Mouse (Mus musculus) urinary bladder, postnatal 4 days (tissue): ENCODE results near the gene Ly6g6f.

Experiments
- DNase-seq, 2 experiments: peaks; one replicate each; pipeline ENCODE4 v3.0.0; 2021 to 2022; ENCODE audit warnings: low spot score in 2 of 2

The Ly6g6f gene

DNA sequence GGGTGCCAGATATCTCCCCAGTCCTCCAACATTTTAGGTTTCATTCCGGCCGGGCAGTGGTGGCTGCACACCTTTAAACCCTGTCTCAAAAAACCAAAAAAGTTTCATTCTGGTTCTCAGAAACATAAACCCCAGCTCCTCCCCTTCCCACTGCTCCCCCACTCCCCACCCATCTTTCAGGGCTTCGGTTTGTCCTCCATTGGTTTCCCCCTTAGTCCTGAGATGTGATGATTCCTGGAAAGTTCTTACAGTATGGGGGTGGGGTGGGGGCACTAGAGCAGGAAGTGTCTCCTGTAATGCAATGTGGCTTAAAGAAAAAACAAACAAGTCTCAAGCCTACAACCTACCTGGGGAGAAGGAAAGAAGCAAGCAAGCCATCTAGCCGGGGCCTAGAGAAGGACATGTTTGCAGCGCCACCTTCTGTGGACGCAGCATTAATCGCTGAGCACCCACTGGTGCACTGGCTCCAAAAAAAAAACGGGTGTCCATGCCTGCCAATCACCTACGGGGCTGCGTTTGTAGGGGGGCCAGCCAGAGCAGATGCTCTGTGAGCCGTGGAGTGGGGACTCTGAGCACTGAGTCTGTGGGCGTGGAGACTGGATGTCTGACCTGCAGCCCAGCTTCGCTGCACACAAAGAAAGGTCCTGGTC lies 20.5 kb upstream of the Ly6g6f start:
- no peak for DNase-seq

- DNase-seq = no peak
Measured at GRCm38 (mm10) chr17:35104754-35105153, 19.3 kb upstream of the Ly6g6f start.

GRCm38 (mm10) chr17:35104079-35104478 lies 18.7 kb upstream of the Ly6g6f start:
- no peak for DNase-seq

- no peak for DNase-seq
Measured at GRCm38 (mm10) chr17:35103221-35103690, 17.8 kb upstream of the Ly6g6f start.

DNA sequence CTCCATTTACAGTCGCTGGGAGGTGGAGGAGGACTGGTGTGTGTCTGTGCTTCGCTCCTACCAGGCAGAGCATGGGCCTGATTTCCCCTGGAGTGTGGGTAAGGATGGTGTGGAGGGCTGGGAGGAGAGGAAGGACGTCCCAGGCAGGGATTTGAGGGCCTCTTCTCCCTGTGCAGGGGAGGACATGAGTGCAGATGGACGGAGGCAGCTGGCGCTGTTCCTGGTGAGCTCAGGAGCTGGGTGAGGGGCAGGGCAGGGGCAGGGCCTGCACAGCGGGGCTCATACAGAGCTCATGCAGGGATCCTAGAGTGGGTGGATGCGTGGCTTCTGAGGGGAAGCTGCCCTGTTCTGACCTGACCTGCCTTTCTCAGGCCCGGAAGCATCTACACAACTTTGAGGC lies 16.9 kb upstream of the Ly6g6f start:
- DNase-seq = no peak

DNA sequence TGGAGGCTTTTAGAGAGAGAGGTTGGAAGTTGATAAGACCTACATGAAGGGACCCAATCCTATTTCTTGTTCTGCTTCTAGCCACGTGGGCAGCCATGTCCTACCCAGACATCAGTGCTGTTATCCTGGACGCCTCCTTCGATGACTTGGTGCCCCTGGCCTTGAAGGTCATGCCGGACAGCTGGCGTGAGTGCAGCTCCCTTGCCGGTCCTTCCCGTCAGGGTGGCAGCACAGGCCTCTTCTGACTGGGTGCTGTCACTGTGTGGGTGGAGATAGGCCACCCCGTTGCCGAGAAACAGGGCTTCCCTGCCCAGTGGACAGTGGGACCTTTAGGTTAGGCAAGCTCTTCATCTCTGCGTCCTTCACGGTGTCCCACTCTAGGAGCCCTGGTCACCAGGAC lies 15.8 kb upstream of the Ly6g6f start:
- DNase-seq = no peak

GRCm38 (mm10) chr17:35100196-35100765 lies 14.9 kb upstream of the Ly6g6f start:
- DNase-seq = no peak

DNA sequence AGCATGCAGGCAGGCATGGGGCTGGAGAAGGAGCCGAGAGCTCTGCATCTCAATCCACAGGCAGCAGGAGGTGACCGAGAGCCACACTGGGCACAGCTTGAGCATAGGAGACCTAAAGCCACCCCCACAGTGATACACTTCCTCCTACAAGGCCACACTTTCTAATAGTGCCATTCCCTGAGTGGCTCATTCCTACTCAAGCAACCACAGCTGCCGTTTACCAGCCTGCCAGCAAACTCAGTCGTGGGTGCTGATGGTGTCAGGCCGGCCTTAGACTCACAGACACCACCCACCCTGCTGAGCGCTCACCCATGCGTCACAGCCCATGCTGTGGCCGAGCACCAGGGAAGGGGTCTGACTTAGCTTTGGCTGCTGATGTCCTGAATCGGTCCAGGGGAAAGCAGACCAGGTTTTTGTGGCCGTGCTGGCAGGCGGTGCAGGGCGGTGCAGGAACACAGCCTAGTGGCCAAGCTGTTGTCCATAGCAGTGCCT lies 11.8 kb upstream of the Ly6g6f start:
- DNase-seq = no peak

GRCm38 (mm10) chr17:35096597-35096996 lies 11.2 kb upstream of the Ly6g6f start:
- DNase-seq = no peak

GRCm38 (mm10) chr17:35094475-35095365 lies 9.3 kb upstream of the Ly6g6f start:
- DNase-seq = no peak

GRCm38 (mm10) chr17:35092403-35093198 lies 7.2 kb upstream of the Ly6g6f start:
- DNase-seq = no peak

DNA sequence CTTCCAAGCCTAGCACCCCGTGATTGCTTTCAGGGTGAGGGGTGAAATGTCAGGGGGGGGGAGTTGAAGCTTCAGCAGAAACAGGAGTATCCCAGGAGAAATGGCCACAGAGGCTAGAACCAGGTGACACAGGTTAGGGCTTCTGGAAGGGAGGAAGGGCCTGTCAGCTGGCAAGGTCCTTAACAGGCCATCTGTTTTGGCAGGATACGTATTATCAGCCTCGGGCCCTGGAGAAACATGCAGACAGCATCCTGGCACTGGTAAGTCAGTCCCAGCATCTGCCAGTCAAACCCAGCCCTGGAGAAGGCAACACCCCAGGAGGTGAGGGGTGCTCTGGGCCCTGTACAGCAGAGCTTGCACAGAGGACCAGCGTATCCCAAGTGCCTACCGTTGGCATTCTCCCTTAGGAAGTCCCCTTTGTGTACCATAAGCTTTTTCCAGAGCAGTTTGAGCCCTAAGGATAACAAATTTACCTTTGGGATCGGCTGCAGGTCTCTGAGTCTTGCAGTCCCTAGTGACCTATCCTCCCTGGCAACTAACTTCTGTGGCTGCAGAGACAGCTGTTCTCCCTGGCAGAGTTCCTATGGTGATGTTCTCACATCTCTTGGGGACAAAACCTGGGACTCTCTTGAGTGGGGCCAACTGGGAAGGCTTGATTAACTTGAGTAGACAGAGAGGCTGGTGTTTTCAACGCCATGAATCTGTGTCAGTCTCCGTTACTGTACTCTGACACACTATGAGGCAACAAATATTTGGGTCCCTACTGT lies 4.9 kb upstream of the Ly6g6f start:
- DNase-seq = no peak

GRCm38 (mm10) chr17:35088825-35089644 lies 3.6 kb upstream of the Ly6g6f start, which contains the start of gene Abhd16a:
Abhd16a (plus strand) TSS chr17:35089263.
- peak; percentile 93 to 94 for DNase-seq

- no peak for DNase-seq
Measured at GRCm38 (mm10) chr17:35088151-35088550, 2.7 kb upstream of the Ly6g6f start.

DNA sequence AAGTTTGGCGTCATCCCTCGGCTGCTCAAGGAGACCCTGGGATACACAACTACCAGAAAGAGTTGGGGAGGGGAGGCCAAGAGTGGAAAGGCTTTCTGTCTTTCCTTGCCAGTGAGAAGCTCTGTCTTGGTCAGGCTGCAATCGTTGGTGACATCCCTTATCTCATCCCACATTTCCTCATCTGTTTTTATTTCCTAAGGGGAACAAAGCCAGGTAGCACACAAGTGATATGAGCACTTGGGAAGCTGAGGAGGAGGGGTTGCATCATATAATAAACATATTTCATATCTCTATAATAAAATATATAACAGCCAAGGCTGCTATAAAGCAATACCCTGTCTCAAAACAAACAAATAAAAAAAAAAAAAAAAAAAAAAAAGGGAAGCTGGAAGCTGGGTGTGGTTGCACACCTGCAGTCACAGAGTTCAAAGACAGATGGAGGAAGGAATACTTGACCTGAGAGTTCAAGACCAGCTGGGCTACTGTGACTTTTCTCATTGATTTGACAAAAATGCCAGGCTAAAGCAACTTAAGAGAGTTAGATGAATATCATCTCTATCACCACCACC lies 1.4 kb downstream of the Ly6g6f start:
- DNase-seq = no peak

DNA sequence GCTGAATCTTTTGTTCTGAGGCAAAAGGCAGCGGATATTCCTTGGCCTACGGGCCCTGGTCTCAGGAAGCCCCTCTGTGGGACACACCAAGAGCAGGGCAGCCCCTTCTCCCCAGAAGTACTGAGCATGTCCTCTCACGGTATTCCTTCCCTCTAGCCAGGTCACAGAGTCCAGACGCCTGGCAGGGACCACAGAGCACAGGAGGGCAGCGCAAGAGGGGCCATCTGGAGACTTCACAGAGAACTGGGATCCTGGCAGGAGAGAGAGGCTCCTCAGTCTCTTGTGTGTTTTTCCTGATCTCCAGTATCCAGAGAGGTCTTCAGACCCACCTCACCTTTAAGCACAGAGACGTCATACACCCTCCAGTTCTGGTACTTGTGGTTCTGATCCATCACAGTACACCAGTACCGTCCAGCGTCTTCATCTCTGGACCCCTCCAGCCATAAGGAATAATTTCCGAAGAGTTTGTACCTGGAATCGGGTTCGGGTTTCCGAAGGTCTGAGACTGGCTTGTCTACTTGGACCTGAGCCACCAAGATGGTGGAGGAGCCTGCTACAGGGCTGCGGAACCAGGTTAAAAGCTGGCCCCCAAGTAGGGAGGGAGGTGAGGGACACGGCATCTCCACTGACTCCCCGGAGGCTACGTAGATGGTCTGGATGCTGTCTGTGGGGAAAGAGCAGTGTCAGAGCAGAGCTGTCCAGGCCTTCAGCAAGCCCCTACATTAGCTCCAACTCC lies 2.4 kb downstream of the Ly6g6f start:
- no peak for DNase-seq

DNA sequence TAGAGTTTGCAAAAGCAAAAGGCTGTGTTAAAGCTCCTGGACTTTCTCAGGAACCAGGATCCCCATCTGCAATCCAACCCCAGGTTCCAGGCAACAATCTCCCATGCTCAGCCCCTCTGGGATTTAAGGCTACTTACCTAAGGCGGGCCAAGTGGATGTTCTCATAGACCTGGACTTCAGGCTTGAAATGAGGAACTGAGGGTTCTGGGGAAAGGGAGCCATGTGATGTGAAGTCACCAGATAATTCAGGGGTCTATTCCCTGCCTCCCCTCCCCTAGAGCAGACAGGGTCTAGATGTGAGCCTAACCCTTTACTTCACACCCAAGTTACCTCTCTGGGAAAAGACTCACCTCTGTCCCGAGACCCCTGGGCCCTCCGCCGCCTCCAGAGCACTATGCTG lies 4.7 kb downstream of the Ly6g6f start:
- no peak for DNase-seq

DNA sequence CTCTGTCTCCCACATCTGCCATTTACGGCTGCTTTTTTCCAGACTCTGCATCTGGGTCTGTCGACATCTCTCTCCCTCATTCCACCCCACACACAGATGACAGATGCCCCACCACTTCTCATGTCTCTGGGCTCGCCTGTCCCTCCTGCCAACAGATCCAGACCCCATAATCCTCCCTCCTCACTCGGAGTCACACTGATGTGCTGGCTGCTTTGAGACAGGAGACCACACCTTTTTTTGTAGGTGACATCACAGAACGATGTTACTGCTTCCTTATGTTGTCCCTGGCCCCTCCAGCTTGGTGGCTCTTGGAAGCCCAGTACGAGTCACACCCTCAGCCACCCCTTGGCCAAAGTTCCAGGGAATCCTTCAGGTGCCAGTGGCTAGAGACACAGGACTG lies 5.2 kb downstream of the Ly6g6f start:
- no peak for DNase-seq

DNA sequence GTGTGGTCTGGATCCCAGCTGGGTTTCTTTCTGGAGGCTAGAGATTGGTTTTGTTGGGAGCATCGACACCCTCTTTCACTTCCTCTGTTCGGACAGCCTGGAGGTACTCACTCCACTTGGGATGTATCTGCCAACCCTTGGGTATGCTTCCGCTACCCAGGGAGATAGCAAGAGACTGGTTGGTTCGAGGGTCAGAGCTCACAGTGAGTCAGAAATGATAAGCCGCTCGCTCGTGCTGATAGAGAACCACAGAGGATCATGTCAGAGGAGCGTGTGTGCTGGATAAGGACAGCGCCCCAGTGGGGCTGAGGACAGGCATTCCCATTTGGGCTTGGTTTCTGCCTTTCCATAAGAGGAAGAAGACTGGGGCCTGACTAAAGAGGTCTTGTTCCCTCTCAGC lies 5.6 kb downstream of the Ly6g6f start:
- DNase-seq = no peak
